Mouse (Mus musculus) megakaryocyte progenitor cell, adult 5-6 weeks (primary cell): ENCODE measurements at regions not wholly inside any gene's neighbourhood (a gene's known extent, or its start where the extent isn't known, plus 50 kb on each side); places are given as distances from the start of the nearest gene placed in this dataset.

ENCODE experiments used
- ATAC-seq: replicated peaks from 2 replicates; pipeline ENCODE4 v1.8.0; 2016; ENCODE audit warnings: mild to moderate bottlenecking, moderate TSS enrichment, inconsistent platforms; ENCODE audit not compliant: poor library complexity

GRCm38 (mm10) chr16:78170627-78171605, 130.4 kb upstream of the Cxadr start:
- ATAC-seq, result no peak

- no peak for ATAC-seq
These were observed 144.4 kb upstream of the Cxadr start for GRCm38 (mm10) chr16:78156876-78157232.

GRCm38 (mm10) chr16:78156138-78156875, 145.0 kb upstream of the Cxadr start:
- no peak for ATAC-seq

DNA sequence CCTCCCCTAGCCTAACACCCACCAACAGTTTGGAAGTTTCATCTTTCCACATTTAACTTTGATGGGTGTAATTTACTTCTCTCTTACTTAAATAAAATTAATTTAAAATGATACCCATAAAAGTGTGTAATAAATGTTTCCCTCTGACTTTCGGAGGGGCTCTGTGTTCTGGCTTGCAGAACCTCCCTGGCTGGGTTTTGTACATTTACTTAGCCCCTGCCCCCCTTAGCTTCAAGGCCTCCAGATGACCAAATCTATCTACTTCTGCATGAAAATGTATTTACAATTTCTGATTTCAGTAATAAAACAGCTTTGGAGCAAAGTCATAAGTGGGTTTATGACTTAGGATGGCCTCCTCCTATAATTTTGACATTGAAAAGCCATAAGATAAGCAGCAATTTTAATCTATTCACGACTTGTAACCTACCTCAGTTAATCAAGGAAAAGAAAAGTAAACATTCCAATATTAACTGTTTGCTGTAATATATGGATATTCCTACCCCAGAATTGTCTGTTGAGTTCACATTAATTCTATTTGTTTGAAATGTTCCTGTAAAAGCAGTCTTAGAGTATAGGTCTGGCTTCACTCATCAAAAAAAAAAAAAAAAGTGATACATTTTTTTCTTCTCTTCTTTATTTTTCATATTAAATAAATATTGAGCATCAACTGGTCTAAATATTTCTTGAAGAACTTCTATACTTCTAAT, 147.2 kb upstream of the Cxadr start:
- ATAC-seq, result no peak

GRCm38 (mm10) chr16:78144146-78144545, 157.1 kb upstream of the Cxadr start:
- no peak for ATAC-seq

DNA sequence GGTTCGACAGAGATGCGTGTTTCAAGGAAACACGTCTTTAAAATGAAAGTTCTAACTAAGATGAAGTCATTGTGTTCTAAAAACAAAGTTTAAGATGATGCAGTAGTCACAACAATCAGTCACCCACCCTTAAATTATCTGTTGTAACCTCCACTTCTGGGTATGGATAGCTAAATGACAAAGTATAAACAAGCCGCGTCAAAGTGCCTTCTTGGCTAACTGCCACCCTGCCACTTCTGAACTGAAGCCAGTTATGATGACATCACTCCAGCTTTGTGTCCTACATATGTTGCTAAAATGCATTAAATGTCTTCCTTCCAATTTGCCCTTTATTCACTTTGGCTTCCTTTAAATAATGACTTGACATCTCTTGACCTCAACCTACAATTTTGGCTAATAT, 165.8 kb upstream of the Cxadr start:
- no peak for ATAC-seq

DNA sequence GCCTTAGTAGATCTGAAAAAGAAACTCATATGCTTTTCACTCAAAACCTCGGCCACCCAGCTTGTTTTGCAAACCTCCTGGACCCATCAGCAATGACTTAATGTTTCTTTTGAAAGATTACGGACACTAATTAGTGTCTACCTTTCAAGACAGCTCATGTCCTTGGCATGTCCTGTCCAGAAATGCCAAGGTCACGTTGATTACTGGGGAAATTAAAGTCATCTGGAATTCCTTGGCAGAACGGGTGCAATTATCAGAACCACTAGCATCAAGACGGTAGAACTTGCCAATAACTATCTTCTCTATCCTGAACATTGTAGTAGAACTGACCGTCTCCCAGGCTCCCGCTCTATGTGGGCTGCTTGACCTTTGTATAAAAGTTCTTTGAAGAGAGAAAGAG, 166.8 kb upstream of the Cxadr start:
- no peak for ATAC-seq

GRCm38 (mm10) chr16:78121668-78122067, 179.6 kb upstream of the Cxadr start:
- ATAC-seq, result no peak

DNA sequence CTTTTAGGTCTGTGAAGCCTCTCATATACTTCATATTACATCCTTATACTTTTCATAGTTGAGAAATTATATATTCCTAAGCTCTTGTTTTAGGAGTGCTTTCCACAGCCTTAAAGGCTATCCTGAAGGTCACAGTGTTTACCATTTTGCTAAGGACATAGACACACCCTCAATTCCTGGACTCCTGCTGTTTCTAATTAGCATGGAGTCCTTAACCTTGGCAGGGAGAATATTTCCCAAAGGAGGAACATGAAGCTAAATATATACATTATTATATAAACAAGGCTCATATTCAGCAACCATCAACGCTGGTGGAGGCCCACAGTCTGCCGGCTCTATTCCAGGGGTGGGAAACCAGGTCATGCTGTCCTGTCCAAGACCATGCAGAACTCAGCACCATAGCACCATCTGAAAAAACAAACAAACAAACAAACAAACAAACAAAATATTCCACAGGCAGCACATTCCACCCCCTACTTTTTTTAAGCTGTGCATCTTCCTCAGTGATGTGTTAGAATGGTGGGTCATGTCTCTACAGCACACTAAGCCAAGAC, 180.9 kb upstream of the Cxadr start:
- ATAC-seq, result no peak

DNA sequence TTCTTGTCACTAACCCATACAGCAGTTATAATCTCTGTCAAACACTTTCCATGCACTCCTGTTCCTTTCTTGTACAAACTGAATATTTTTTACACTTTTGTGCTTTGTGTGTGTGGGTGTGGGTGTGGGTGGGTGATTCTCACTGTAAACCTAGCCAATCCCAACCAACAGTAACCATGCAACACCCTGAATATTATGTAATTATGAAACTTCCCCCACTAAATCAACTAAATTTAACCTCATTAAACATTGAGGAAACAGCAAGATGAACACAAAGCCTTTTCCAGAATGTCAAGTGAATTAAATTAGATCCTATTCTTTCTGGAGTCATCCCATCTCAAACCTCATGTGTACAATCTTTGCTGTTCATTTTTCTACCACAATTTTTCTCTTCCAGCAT, 197.0 kb upstream of the Cxadr start:
- ATAC-seq, result no peak

DNA sequence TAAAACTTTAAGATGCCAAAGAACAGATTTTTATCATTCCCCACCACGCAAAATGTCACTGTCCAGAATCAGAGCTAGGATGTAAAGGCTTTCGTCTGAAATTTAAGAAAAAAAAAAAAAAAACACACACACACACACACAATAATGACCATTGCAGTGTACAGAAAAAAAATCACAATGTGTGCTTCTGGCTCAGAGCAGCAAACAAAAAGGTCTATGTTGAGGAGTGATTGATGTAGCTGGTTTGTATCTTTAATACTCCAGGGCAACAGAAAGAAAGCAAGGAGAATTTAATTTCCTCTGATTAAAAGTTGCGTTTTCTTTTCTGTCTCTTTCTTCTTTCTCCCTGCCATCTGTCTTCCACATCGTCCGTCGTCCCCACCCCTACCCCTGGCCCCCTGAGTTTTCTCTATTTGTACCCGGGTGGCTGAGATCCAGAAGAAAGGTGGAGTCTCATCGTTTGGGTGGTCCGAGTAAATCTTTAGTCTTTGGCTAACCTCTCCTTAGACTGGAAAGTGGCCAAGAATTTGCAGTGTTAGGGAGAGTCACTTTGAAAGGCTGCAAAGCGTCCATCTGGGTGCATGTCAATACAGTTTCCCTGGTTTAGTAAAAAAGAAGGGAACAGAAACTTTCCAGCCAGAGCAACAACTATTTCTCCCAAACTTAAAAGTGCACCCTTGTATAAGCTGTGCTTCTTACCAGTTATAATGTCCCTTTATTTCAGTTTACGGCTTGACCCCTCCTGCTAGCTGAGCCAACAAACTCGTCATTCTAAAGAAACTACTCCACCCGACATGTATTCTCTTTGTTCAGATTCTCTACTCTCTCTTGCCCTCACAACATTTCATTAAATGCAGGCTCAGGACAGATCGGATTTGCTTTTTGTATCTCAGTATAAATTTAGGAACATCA, 199.6 kb upstream of the Cxadr start:
- ATAC-seq, result no peak

DNA sequence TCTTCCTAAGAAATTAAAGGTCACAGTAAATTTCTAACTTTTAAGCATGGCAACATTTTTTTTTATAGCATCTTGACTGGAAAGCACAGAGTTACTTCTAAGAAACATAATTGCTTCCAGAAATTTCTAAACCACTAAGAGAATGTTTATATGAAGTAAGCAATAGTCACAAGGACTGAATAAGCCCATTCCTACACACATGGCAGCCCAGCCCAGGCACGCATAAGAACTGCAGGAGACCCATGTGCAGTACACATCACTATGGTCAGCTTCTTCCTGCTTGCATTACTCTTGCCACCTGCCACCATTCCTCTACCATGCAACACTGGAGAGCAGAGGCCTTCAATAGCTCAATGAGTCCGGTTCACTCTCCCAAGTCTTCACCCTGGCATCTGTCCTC, 201.4 kb upstream of the Cxadr start:
- no peak for ATAC-seq

DNA sequence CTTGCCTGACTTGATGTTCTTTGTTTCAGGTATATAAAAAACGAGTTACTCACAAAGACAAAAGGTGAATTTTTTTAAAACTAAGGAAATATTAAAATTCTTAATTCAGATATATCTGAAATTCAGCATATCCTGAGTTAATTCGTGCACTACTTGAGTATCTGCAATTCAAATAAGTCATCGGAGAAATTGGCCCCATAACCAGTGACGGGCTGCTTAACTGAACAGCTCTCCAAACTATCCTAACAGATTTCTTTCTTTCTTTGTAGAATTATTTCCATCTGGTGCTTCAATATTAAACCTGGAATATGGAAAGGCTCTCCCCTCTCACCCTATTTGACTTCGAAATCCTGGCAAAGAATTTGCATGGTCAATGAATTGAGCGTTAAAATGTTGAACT, 202.2 kb upstream of the Cxadr start:
- ATAC-seq, result no peak

- ATAC-seq, result no peak
These were observed 202.7 kb upstream of the Cxadr start for GRCm38 (mm10) chr16:78098555-78098954.

- ATAC-seq, result no peak
These were observed 204.7 kb upstream of the Cxadr start for GRCm38 (mm10) chr16:78096571-78096970.

GRCm38 (mm10) chr16:78090155-78090554, 211.1 kb upstream of the Cxadr start:
- no peak for ATAC-seq

- ATAC-seq, result no peak
These were observed 233.7 kb upstream of the Cxadr start for GRCm38 (mm10) chr16:78067532-78068118.

DNA sequence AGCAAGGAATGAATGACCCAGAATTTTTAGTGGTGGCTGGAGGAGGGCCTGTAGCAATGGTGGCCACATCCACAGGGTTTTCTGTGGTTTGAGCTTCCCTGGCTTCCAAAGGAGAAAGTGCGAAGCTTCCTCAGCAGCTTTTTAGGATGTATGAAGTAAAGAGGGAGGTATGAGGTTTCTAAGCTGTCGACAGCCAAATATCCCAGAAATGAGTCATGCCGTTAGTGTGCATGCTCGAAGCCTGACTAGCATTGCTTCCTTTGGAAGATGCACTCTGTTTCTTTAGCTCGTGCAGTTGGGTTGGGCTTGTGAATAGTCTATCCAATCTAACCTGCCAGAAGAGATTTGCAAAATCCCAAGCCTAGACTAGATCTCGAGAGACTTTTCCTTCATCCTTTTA, 240.8 kb upstream of the Cxadr start:
- no peak for ATAC-seq

DNA sequence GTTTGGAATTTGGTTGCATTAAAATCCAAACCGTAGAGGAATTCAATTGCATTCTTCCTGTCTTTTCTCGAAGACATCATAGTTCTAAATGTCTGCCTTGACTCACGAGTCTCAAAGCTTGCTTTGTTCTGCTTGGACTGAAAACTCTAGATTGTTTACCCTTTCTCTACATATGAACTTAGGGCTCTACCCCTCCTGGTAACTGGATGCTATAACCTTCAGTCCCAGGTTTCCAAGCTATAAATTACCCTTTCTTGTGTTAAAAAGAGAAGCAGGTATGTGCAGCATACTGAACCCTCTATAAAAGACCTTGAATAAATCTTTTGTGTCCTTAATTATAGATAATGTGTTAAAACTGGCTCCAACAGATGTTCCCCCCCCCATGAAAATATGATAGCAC, 243.7 kb upstream of the Cxadr start:
- ATAC-seq, result no peak

GRCm38 (mm10) chr16:78052133-78052532, 249.2 kb upstream of the Cxadr start:
- ATAC-seq, result no peak
